Mouse (Mus musculus): ENCODE results near the gene Il27ra.
A peak's percentile ranks its signal among the peaks of the same experiment; 100 is the strongest.
"Not testable (repeated sequence)": the region's sequence is repeated elsewhere in the genome, so short reads cannot be mapped to it uniquely, and the experiment has no call there.

Il27ra gene

GRCm38 (mm10) chr8:84015833-84016232 is 26.6 kb downstream of the Il27ra start:
- no peak for DNase-seq

DNA sequence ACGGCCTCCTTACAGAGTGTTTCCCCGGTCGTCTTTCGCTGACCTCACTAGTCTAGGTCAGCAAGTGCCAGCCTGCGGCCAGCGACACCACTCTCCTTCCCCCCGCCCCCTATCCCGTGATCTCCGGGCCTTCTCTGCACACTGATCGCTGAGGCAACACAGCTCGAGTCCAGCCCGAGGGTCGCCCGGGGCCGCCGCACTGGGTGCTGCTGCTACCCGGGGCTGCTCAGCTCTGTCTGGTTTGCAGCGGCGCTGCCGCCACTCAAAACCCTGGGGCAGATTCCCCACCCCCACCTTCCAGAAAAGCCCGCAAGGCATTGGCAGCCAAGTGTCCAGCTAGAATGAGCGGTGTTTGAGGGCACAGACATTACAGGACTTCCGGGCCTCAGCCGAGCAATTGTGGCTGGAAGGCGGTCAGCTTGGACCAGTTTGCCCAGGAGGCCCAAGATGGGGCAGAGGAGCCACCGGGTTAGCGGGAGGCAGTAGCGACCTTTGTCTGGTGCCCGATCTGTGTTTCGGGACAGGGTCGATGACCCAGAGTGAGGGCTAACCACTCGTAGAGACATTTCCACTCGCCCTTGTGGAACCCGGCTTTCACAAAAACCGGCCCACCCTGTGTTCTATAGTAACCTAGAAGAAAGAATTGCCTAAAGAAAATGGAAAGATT is 29.8 kb downstream of the Il27ra start:
- DNase-seq: no peak

DNA sequence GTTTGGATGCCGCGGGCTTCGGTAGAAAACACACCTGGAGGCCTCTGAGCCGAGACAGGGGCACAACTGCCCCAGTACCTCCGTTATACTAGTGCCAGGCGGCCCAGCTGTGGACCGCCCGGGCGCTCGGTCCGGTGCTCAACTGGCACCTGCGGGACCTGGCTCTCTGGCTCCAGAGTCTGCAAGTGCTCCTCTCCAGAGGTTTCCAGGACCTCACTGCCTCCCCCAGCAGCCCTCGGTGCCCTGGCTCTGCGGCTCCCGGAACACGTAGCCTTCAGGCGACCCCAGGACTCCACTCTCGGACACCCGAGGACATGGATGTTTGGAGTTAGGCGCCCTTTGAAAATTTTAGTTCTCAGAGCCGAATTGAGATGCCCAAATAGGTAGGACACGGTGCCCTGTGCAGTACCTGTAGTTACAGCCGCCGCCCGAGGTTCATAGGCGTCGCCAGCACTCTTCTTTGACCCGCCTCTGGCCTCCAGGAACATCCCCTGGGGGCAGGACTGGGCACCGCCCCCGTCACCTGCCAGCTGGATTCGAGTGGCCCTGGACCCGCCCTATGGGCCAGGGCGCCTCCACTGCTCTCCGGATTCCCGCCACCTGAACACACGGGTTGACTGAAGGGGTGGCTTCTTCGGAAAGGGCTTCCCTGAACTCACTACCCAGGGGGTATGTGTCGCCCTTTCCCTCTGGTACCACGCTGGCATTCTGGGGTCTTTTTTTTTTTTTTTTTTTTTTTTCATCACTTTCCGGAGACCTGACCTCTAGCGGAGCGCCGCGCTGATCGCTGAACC is 30.5 kb downstream of the Il27ra start, which contains the start of gene 2210011C24Rik:
Gene 2210011C24Rik, minus strand, starts transcription at position 467 of the 794 bp plus-strand sequence.
- no peak for DNase-seq

DNA sequence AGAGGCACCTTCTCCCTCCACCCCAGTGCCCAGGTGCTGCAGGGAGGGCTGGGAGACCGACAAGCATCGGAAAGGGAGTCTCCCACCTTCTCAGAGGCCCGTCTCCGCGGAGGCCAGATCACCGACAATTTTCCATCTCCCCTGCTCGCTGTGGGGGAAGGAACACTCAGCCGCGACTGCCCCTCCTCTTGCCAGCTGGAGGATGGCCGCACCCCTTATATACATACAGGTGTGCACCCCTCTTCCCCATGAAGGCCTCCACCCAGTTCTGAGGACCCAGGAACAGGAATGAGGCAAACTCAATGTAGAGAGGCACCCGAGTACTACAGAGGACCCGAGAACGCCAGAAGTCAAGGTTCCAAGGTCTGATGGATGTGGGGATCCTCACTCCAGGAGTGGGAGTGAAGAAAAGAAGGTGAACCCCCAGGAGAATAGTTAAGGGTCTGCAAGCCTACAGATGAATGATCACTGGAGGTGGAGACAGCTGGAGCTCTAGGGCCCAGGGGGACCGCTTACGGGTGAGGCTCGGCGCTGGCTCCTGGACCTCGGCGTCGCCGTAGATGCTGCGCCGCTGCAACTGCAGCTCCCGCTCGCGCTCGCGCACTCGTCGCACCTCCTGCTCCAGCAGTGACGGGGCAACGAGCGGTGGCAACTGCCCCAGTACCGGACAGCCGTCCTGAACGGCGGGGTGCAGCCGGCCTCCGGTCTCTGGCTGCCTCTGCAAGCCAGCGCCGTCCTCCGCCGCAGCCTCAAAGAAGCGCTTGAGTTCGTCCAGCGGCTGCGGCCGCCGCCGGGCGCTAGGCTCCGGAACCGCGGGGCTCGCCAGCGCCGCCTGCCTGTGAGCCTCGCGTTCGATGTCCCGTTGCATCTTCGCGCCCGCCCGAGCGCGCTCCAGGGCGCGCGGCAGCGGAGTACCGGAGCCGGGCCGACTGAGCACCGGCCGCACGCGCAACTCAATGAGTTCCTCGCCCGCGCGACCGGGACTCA is 31.5 kb downstream of the Il27ra start:
- peak; percentile 71 to 87 for DNase-seq

DNA sequence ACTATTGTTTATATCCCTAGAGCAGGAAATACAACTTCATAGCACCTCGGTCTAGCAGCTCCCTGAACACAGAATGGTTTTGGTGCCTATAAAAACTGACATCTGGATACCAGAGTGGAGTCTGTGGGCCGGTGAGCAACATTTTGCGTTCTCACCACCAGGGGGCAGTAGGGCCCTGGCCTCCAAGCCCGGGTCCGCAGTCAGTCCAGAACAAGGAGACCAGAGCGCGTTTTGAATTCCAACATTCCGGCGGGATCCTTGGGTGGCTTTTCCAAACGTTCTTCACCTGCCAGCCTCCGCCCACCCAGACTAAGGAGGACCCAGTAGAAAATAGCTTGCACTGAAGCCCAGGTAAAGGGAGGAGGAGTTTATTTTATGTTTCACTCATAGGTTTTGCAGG is 32.5 kb downstream of the Il27ra start:
- DNase-seq: peak; percentile 84 to 91

DNA sequence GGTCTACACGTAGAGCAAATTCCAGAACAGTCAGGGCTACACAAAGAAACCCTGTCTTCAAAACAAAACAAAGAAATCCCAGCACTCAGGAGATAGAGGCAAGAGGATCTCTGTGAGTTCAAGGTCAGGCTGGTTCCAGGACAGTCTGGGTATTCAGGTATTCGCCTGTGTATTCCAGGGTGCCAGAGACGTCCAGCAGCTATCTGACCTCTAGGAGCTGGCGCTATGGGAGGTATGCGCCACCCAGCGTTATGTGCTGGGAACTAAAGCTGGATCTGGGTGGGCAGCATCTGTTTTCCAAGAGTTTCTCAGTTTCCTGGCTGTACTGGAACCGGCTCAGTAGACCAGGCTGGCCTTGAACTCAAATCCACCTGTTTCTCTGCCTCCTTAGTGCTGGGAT is 34.0 kb downstream of the Il27ra start:
- DNase-seq: no peak

- DNase-seq: not testable (repeated sequence)
These were observed 36.9 kb downstream of the Il27ra start for GRCm38 (mm10) chr8:84005502-84005901.

DNA sequence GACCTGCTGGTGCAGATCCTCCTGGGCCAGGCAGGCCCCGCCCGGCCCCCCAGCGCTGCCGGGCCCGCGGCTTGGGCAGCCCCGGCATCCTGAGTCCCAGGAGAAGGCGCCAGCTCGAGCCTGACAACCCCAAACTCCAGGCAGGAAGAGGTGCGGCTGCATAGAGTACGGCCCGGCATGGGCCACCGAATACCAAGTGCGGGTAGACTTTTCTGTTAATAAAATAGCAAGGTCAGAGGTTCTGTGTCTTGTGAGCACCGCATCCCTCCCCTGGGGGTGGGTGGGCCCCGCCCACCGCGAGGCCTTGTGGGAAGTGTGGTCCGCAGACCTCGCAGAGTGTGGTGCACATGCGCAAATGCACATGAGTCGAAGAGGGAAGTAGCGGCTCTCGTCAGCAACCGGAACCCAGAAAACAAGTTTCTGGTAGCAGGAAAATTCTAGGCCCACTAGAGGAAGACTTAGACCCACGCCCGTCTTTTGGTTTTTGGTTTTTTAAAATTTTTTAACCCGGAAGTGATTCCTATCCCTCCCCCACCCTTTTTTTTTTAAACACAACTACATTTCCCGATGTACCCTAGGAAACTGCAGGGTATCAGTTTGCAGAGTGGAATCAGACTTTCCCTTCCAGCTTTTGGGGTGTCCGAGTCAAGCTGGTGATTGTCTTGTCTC is 37.7 kb downstream of the Il27ra start:
- DNase-seq: peak; percentile 94

- DNase-seq: no peak
These were observed 38.7 kb downstream of the Il27ra start for GRCm38 (mm10) chr8:84003612-84004246.

DNA sequence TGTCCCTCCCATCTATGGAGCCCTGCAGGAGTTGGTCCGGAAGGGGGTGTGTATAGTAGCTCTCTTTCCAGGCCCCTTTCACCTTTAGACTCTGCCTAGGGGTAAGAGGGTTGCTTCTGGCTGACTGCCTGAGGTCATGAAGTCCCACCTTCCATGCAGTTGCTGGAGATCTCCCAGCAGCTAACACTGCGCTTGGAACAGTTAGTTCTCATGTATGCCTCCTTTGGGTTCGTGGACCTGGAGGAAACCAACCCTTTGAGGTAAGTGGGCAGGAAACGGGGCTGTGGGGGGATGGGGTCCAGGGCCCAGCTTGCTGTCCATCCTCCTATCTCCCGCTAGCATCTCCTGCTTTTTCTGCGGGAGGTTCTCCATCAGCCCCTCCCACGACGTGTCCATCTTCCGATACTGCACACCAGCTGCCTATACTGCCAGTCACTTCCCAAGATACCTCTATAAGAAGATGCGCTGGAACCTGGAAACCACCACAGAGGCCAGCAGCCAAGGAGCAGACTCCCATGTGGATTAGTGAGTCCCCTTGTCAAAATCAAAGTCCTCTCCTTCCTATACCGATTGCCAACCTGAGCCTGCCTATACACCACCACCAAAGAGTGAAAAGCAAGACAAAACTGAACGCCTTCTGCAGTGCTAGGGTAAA is 39.3 kb downstream of the Il27ra start:
- DNase-seq: no peak

DNA sequence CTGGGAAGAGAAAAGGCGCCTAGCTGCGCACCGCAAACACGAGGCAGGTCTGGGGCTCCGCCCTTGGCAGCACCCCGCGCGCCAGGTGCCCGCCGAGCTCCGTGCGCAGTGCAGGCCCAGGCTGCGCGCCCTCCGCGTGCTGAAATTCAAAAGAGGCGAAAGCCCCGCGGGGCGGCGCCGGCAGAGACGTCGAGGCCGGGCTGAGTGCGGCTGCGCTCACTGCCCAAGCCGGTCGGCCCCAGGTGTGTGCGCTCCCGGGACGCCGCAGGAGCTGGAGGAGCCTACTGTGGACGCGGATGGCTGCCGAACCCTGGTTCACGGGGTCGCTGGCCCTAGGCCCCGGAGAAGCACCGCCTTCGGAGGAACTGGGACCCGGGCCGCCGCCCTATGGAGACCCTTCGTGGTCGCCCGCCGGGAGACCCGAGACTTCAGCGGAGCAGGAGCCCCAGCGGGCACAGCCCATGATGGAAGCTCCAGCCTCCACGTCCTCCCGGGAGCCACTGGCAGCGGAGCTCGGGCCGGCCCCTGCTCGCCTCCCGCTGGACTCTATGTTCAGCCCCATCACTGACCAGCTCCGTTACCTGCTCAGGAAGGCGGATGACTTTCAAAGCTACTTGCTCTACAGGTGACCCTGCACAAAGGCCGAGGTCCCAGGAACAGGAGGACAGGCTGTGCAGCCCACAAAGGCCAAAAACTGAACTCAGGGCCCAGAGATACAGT is 40.9 kb downstream of the Il27ra start, which contains the start of gene 1700067K01Rik:
Gene 1700067K01Rik, plus strand, starts transcription at position 222 of the 720 bp plus-strand sequence.
- no peak for DNase-seq

- DNase-seq: no peak
These were observed 42.6 kb downstream of the Il27ra start for GRCm38 (mm10) chr8:83999825-84000224.

DNA sequence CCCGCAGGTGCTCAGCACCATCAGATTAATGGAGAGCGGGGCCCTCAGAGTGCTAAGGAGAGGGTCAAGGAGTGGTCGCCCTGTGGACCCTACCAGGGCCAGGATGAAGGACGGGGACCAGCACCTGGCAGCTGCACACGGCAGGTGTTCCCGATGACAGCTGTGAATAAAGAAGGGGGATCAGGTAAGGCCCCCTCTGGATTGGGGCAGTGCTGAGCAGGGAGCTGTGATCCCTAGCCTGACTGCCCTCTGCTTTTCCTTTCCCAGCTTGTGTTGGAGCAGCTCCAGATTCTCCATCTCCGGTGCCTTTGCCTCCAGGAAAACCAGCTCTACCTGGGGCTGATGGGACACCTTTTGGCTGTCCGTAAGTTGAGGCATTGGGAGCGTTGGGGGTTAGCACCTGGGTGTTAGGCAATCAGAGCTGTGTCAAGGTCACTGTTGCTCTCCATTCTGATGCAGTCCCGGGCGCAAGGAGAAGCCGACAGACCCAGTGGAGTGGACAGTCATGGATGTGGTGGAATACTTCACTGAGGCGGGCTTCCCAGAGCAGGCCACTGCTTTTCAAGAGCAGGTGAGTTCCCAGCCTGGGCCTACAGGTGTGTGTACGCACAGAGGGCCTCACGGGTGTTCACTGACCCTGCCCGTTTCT is 43.2 kb downstream of the Il27ra start:
- DNase-seq: peak in 1 of 2 experiments; percentile 32

DNA sequence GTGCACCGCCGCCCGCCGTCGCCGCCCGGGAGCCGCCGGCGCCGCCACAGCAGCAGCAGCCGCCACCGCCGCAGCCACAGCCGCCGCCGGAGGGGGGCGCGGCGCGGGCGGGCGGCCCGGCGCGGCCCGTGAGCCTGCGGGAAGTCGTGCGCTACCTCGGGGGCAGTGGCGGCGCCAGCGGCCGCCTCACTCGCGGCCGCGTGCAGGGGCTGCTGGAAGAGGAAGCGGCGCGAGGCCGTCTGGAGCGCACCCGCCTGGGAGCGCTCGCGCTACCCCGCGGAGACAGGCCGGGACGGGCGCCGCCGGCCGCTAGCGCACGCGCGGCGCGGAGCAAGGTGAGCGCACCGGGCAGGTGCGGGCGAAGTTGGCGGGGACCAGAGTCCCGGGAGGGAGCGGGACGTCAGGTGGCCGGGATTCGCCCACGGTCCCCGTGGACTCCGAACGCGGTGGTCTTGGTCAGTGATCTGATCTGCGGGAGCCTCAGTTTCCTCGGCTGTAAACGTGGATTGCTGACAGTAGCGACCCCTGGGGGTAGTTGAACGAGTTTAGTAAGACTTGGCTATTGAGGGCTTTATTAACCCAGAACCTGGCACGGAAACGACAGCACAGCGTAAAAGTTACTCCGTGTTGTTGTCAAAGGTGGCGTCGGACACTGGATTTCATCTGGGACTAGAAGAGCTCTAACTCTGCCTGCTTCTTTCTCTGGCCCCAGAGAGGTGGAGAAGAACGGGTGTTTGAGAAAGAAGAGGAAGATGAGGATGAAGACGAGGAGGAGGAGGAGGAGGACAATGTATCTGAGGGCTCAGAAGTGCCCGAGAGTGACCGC is 43.9 kb downstream of the Il27ra start:
- DNase-seq: peak; percentile 48 to 66

GRCm38 (mm10) chr8:83997511-83998141 is 44.8 kb downstream of the Il27ra start, which contains the start of gene Samd1:
Samd1 (plus strand) TSS chr8:83997672.
- DNase-seq: peak in 1 of 2 experiments; percentile 74

DNA sequence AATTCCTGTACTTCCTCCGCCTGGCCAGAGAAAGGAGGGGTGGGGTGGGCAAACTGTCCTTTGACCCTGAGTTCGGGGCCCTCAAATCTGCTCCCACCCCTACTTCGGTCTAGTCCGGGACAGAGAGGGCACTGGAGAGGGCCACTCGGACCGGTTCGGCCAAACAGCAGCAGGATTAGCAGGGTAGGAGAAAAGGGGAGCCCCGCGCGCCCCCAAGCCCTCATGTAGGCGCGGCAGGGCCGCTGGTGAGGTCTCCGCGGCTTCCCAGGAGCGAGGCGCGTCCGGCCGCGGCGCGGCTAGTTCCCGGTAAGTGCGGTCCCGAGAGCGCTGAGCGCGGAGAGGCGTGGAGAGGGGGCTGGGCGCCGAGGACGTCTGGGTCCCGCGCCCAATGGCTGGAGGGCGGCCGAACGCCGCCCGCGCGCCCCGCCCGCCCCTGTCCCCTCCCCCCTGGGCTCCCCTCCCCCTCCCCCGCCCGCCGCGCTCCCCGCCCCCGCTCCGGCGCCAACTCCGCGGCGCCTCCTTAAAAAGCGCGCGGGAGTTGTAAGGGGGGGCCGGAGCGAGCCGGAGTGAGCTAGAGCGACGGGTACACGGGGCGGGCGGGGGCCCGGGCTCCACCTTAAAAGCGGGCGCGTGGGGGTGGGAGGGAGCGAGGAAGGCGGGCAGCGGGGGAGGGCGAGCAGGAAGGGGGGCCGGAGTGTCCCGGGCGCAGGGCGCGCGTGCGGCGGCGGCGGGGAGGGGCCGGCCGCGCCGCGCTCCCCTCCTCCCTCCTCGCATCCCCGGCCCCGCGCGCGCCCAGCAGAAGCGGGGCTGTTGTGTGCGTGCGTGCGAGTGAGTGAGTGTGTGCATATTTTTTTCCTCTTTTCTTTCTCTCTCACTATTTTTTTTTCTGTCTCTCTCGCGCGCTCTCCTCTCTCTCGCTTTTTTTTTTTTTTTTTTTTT is 45.6 kb downstream of the Il27ra start:
- peak; percentile 83 to 85 for DNase-seq

DNA sequence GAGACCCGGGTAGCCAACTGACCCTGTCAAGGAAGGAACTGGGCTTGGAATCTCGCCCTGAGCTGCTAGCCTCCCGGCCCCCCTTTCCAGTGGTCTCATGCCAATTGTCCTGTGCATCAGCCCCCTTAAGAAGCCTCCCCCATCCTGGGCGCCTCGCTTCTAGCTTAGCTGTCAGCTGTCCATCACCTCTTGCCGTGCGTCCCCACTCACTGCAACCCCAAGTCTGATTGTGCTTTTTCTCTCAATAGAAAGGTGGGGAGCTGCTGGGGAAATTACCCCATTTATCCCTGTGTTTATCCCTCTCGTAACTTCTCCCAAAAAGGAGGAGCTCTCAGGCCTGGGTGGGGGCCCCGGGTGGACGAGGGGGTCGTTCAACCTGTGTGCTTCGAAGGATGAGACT is 46.4 kb downstream of the Il27ra start:
- DNase-seq: peak in 1 of 2 experiments; percentile 35

All from cerebellum, adult 18-20 months (tissue).